Mouse (Mus musculus) brown adipose tissue, adult 24 weeks (tissue): Measurements from ENCODE around the gene A4galt. TPM values are rescaled to one million over a fixed set of nuclear protein-coding genes. Genes with fewer than 3 reads are reported as not detected.
A peak's percentile ranks its signal among the peaks of the same experiment; 100 is the strongest.

Experiments
- H3K27ac ChIP-seq: fragments of 200-500 bp; replicated peaks from 2 replicates; pipeline ENCODE4 v1.5.1; 2012; ENCODE audit warnings: low read depth, mild to moderate bottlenecking, low read length
- H3K4me1 ChIP-seq: fragments of 200-500 bp; 2 replicates; pipeline ENCODE4 v1.6.1; 2012; ENCODE audit warnings: low read length, mixed read lengths; ENCODE audit not compliant: control insufficient read depth, insufficient read depth, insufficient read length
- H3K4me3 ChIP-seq: fragments of 200-500 bp; 2 replicates; pipeline ENCODE4 v1.5.1; 2012; ENCODE audit warnings: low read depth, mild to moderate bottlenecking, low read length, moderate library complexity; ENCODE audit not compliant: insufficient read depth
- polyA plus RNA-seq: library from polyadenylated mRNA; stranded (reverse); fragments of >200 nt; gene quantifications from 2 replicates; pipeline ENCODE4 v1.2.4, GENCODE M21; 2012; ENCODE audit not compliant: missing spikeins, insufficient read depth, insufficient read length

A4galt gene
- 2.9 TPM in 2 replicates for polyA plus RNA-seq

GRCm38 (mm10) chr15:83251176-83252004 is at the start of gene A4galt:
A4galt (minus strand) TSS chr15:83251774.
- H3K4me3 ChIP-seq = peak within 1 kb of the TSS; percentile 69
- no peaks in the 10 kb centered on the region for H3K4me1 ChIP-seq
- peak within 1 kb of the TSS; percentile 19; the same call in 1 of the 2 replicates for H3K27ac ChIP-seq

GRCm38 (mm10) chr15:83299916-83300582 is 48.5 kb upstream of the A4galt start:
- Histone ChIP-seq H3K4me1 (peaks cover 32% of the 10 kb centered on the region), H3K4me3 (no peak overlapping the region), H3K27ac (peak overlapping the region; percentile 23)

DNA sequence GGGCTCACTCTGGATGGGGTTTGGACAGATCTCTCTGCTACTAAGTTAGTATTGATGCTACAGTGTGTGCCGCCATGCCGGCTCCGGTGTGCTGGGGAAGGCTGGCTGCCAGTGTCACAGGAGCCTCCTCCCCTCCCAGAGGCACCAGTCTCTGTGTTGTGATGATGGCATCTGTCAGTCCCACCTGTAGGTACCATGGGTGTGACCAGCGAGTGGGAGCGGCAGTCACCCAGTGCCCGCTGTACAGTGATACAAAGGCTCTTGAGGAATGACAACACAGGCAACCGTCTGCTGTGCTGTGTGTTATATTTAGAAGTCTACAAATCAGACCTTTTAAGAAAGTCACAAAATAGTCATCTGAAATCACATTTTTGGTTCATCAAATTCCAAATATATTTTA is 47.9 kb upstream of the A4galt start:
- Histone ChIP-seq H3K4me1 (peaks cover 32% of the 10 kb centered on the region), H3K4me3 (no peak overlapping the region), H3K27ac (no peak overlapping the region)

GRCm38 (mm10) chr15:83298810-83299209 is 47.2 kb upstream of the A4galt start:
- no peak overlapping the region for H3K4me3 ChIP-seq
- peaks cover 32% of the 10 kb centered on the region for H3K4me1 ChIP-seq
- no peak overlapping the region for H3K27ac ChIP-seq

DNA sequence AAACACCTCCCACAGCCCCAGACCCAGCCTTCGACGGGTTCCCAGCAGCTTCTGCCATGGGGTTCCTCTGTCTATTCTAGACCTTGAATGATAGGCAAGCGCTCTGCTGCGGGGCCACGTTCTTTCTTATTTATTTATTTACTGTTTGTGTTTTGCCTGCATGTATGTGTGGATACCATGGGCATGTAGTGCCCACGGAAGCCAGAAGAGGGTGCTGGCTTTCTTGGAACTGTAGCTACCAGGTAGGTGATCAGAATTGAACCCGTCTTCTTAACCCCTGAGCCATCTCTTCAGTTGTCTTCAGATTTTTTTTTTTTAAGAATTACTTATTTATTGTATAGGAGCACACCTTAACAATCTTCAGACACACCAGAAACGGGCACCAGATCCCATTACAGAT is 46.7 kb upstream of the A4galt start:
- Histone ChIP-seq H3K4me1 (peaks cover 34% of the 10 kb centered on the region), H3K4me3 (no peak overlapping the region), H3K27ac (no peak overlapping the region)

GRCm38 (mm10) chr15:83296771-83297311 is 45.3 kb upstream of the A4galt start:
- no peak overlapping the region for H3K4me3 ChIP-seq
- H3K27ac ChIP-seq = no peak overlapping the region
- peaks cover 49% of the 10 kb centered on the region for H3K4me1 ChIP-seq

DNA sequence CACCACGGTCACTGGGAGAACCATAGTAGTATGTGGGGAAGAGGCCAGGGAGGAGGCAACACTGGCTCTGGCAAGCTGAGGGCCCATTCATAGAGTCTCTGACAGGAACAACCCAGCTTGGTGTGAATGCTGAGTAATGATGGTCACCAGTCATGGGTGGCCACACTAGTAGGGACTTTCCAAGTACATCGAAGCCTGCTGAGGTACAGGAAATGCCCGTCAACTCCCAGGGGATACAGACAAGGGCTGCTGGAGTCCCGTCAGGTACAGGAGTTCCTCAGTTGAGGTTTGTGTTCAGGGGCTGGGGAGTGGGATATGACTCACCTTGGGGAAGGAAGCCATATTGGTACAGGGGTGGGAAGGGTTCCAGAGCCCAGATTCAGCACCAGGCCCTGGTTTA is 44.5 kb upstream of the A4galt start:
- H3K4me3 ChIP-seq = no peak overlapping the region
- H3K4me1 ChIP-seq = peaks cover 51% of the 10 kb centered on the region
- peak overlapping the region; percentile 30 for H3K27ac ChIP-seq

- Histone ChIP-seq H3K4me1 (peaks cover 45% of the 10 kb centered on the region), H3K4me3 (no peak overlapping the region), H3K27ac (peak overlapping the region; percentile 82)
Measured at GRCm38 (mm10) chr15:83294954-83295353, 43.4 kb upstream of the A4galt start.

DNA sequence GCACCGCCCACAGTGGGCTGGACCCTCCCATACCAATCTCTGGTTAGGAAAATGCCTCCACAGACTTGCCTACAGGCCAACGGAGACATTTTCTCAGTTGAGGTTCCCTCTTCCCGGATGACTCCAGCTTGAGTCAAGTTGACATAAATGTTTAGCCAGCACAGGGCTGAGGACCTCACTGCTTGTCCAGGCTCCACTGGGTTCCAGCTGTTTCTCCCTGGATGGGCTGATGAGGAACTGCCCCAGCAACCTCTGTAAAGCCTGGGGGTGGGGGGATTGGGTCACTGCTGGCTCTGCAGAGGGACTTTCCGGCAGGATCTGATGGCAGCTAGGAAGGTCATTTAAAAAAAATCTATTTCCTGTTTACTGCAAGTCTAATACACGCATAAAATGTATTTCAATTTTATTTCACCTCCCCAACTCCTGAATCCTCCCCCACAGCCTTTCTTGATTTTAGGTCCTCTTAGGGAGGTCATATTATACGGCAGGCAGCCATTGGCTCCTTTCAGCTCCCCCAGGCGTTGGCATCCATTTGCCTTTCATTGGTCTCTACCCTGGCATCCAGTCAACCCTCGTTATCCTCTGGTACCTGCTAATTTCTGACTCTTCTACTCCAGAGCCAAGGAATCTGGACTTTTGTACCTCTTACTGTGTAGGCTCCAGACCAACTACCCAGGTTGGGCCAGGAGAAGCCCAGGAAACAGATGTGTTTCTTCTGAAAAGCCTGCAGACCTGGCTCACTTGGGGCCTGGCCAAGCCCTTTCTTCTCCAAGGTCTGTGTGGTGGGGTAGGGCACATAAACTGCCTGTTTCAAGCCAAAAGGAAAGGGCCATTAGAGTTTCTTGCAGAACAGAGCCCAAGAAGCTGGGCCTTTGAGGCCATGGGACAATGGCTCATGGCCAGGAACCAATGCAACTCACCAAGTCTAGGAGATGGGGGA is 42.4 kb upstream of the A4galt start:
- Histone ChIP-seq H3K27ac (peak overlapping the region; percentile 82), H3K4me3 (no peak overlapping the region)

DNA sequence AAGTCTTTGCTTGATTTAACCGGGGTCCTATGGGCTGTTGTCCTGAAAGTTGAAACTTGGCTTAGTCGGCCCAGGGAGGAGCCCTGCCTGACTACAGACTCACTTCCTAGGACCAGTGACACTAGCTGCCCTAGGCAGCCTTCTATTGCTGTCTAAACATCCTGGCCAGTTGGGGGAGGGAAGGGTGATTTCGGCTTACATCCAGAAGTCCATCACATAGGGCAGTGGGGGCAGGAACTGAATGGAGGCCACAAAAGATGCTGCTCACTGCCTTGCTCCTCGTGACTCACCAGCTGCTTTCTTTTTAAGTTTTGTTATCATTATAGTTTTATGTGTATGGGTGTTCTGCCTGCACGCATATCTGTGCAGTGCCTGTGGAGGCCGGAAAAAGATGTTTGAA is 41.6 kb upstream of the A4galt start:
- Histone ChIP-seq H3K4me3 (no peak overlapping the region), H3K4me1 (peaks cover 45% of the 10 kb centered on the region), H3K27ac (peak overlapping the region; percentile 82)

More for the DNA sequence above, 42.4 kb upstream of the A4galt start:
- H3K4me1 ChIP-seq = peaks cover 45% of the 10 kb centered on the region

- peak overlapping the region; percentile 82 for H3K27ac ChIP-seq
- peaks cover 45% of the 10 kb centered on the region for H3K4me1 ChIP-seq
- no peak overlapping the region for H3K4me3 ChIP-seq
Measured at GRCm38 (mm10) chr15:83292261-83293056, 40.9 kb upstream of the A4galt start.

DNA sequence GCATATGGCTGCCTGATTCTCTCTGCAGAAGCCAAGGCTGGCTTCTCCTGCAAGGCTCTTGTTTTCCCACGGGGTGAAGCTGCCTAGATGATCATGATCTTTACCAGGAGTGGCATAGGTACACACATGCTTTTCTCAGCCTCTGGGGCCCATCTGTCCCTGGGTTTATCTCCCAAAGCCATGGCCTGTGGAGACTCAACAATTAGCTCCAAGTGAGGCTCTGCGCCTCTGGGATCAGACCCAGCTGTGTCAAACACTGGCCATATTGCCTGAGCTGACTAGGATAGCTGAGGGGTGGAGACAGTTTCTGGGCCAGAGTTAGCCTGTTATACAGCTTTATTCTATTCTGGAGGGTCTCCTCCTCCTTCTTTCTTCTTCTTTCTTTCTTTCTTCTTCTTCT is 39.3 kb upstream of the A4galt start:
- no peak overlapping the region for H3K4me3 ChIP-seq
- no peak overlapping the region for H3K27ac ChIP-seq

DNA sequence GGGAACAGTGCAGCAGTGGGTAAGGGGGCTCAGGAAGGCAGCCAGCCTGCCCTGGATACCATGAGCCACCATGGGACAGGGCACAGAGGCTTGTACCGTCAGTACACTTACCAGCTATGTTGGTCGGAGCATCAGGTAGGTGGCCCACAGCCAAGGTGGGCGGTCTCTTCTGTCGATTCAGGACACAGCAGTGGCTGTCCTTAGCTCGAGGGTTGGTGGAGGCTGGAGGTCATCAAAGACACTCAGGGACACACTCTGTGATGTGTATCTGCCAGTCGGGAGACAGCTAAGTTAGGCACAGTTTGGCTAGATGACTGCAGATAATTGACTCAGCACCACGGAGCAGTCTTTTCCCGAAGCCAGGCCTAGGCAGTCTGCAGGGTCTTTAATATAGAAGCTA is 33.3 kb upstream of the A4galt start:
- H3K4me1 ChIP-seq = no peaks in the 10 kb centered on the region
- H3K27ac ChIP-seq = no peak overlapping the region
- H3K4me3 ChIP-seq = no peak overlapping the region

More for the DNA sequence above, 39.3 kb upstream of the A4galt start:
- peaks cover 41% of the 10 kb centered on the region for H3K4me1 ChIP-seq

- H3K27ac ChIP-seq = no peak overlapping the region
- H3K4me3 ChIP-seq = no peak overlapping the region
Measured at GRCm38 (mm10) chr15:83282397-83282796, 30.8 kb upstream of the A4galt start.

More at GRCm38 (mm10) chr15:83282397-83282796, 30.8 kb upstream of the A4galt start:
- H3K4me1 ChIP-seq = no peaks in the 10 kb centered on the region
